In the genomic region with DNA sequence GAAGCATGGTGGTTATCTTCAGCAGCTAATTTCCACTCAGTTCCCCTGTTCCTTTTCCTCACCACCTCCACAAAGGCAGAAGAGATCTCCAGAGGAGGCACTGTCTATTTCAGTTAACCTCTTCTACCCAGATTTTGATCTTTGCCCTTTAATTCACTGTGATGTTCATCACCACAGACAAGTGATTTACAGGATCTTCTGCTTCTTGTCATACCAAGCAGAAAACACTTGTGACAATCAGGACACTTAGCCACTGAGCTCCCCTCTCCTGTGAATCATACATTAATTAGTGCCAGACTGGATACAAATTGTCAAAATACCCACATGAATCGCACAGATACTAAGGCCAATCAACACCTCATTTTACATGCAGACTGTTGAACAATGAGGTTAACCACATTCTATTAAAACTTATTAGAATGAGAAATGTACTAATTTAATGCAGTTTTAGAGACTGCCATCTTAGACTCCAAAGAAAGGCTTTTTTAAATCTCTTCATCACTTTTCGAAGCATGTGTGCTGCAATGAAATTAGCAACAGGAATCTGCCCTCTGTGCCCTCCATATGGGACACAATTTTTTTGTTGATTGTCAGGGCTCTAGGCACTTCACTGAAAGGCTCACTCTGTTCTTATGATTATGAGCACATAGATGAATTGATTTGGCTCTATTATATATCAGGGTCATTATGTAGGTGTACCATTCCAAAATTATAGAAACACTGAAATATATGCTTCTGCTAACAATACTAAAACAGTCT, we compare ENCODE assay signal across 14 mouse cellular contexts.
"Had no signal": no experiment of that assay in that cellular context is flagged by ENCODE, and none has a peak within 500 bp of the region (broad histone marks: within the 10 kb centered on the region; RNA-seq: fewer than 3 reads in every experiment).

No protein-coding gene starts in this region.

- H3K27ac ChIP-seq: left cerebral cortex, adult 2 months; limb, embryonic 10.5 days; liver, embryonic 15.5 days; midbrain, embryonic 12.5 days; neural tube, embryonic 13.5 days had no signal

- H3K9ac ChIP-seq: liver, embryonic 15.5 days; midbrain, embryonic 12.5 days; neural tube, embryonic 13.5 days had no signal

- H3K4me2 ChIP-seq: liver, embryonic 11.5 days; liver, embryonic 15.5 days; midbrain, embryonic 12.5 days; neural tube, embryonic 13.5 days had no signal

- H3K9me3 ChIP-seq: limb, embryonic 10.5 days; liver, embryonic 15.5 days; midbrain, embryonic 12.5 days; neural tube, embryonic 13.5 days had no signal

- H3K36me3 ChIP-seq: limb, embryonic 10.5 days; liver, embryonic 15.5 days; midbrain, embryonic 12.5 days; neural tube, embryonic 13.5 days had no signal

- ATAC-seq: lung, postnatal 0 days had no signal

- DNase-seq: kidney, postnatal 10 days; kidney, postnatal 4 days; lung, adult 2 months; lung, postnatal 36 days; right cerebral cortex, adult 18-20 months; right cerebral cortex, postnatal 25 days; thymus, postnatal 36 days had no signal

- H3K27me3 ChIP-seq: liver, embryonic 15.5 days; midbrain, embryonic 12.5 days; neural tube, embryonic 13.5 days had no signal

- H3K4me1 ChIP-seq: limb, embryonic 10.5 days; liver, embryonic 15.5 days; midbrain, embryonic 12.5 days; neural tube, embryonic 13.5 days had no signal

- H3K4me3 ChIP-seq: left cerebral cortex, adult 2 months; limb, embryonic 10.5 days; liver, embryonic 15.5 days; midbrain, embryonic 12.5 days; neural tube, embryonic 13.5 days had no signal
